Mouse (Mus musculus): ENCODE data around the gene Ugt1a1. TPM values are rescaled to one million over a fixed set of nuclear protein-coding genes. Genes with fewer than 3 reads are reported as not detected.

Ugt1a1 gene
- total RNA-seq, 2 experiments from 2014 or later = 0.13 TPM; not detected in 1

DNA sequence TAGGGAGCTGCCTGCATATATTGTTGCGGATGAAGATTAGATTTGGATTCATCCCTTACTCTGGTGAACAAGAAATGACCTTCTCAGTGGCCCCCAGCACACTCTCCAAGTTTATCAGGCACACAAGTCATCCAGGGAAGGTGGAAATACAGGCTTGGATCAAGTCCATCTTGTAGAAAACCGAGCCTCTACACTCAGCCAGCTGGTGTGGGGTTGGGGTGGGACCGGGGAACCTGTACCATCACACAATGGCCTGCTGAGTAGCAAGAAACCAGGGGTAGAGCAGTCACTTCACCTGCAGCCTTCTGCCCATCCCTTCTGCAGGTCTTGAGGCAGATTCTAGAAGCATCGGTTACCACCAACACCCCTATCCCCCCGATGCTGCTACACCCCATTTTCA, 22.9 kb downstream of the Ugt1a1 start:
- no peak for DNase-seq

DNA sequence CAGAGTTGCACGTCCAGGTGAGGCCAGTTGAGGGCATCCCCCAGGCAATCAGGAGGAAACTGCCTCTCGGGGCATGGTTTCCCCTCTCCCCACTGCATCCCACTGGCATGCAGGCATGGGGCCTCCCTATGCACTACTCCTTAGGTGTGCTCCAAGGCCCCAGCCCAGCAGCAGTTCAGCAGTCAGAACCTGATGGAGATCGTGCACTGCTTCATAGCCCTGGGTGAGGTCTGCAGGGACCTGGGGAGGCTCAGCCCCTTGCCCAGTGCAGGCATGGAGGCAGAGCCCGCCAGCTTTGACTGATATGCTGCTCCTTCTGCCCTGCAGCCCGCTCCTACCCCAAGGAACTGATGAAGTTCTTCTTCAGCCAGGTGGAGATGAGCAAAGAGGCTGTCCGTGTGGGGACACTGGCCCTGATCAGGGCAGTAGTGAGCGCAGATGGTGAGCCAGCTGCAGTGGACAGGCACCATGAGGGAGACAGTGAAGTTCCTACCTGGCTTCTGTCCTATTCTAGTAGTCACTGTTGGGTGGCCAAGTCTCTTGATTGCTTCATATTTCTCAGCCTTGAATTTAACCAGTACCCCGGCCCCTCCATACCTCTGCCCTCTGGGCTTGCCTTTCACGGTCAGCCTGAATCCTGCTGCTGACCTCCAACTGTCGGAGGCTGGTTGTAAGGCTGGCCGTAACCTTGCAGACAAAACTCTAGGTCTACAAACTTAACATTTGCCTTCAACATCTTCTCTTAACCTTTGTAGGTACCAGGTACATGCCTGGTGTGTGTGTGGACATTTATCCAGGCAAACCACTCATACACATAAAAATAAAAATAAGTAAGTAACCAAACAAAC, 23.5 kb downstream of the Ugt1a1 start:
- DNase-seq = no peak

DNA sequence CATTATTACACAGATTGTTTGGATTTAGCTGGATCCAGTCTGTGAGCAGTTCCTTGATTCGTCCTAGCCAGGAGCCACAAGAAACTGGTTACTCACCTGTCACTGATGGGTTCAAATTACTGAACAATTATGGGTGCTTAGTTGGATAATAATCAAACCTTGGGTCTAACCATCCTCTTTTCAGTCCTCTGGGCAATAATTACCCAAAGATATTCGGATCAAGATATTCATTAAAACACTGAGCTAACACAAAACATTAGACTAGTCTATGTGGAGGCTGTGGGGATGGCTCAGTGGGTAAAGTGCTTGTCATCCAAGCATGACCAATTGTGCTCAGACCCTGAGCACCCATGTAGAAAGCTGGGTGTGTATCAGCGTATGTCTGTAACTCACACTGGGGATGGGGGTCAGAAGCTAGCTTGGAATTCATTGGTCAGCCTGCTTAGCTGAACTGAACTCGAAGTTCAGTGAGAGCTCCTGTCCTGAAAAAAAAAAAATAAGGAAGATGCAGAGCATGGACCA, 24.2 kb downstream of the Ugt1a1 start:
- no peak for DNase-seq

DNA sequence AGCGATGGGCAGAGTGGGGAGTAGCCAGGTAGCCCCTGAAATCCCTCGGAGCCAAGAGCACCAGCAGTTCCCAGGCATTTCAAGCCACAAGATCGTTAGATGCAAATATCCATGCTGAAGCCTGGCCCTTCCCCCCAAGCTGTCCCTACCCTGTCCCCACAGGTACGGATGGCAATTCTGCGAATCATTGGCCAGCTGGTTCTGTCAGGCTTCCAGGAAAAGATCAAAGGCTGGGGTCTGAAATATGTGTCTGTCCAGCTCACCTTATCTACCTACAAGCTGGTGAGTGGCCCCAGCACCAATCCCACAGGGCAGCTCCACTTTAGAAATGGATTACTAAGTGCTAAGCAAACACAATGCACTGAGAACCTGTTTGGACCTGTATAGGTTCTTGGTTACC, 25.6 kb downstream of the Ugt1a1 start:
- no peak for DNase-seq

DNA sequence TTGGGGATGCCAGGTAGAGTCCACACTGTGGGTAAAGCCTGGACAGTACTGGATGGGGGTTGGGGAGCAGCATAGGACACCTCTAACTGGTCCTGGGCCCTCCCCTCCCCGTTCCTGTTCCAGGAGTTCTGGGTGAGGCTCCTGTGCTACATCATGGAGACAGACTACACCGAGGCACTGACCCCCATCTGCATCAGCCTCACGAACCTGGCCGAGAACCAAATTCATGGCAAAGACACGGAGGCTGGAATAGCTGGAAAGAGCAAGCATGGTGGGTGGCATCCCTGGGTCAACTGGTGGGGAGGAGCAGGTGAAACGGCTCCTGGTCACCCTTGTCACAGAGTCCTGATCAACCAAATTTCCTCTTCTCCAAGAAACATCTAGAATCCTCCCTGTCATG, 27.0 kb downstream of the Ugt1a1 start:
- no peak for DNase-seq

DNA sequence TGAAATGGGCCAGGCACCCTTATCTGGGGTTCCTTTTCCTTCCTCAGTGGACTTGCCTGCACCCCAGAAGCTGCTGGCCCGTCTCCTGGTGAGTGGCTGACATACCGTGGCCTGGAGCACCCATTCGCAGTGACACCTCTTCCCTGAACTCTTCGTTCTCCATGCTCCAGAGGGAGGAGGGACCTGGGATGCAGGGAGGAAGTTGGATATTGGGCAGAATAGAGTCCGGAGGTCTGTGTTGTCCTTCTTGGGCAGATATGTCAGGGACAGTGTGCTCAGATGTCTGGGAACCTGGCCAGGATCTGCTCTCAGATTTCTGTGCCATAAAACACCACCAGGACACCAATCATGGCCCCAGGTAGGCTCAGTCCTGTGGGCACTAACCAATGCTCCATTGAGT, 28.3 kb downstream of the Ugt1a1 start:
- DNase-seq = no peak

DNA sequence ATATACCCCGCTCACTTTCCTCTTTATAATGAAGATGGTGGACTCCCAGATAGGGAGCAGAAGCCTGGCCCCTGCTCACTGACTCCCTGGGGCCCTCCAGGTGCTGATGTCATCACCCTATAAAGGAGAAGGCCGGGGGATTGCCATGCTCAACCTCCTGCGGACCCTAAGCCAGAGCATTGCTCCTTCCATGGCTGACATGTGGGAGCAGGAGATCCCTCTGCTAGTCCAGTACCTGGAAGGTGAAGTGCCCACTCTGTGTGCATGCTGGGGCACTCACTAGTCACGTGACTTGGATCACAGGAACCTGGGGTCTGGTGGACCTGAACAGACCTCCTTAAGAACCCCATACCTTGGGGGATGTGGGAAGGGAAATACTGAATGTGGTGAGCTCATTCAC, 28.8 kb downstream of the Ugt1a1 start:
- DNase-seq = no peak

DNA sequence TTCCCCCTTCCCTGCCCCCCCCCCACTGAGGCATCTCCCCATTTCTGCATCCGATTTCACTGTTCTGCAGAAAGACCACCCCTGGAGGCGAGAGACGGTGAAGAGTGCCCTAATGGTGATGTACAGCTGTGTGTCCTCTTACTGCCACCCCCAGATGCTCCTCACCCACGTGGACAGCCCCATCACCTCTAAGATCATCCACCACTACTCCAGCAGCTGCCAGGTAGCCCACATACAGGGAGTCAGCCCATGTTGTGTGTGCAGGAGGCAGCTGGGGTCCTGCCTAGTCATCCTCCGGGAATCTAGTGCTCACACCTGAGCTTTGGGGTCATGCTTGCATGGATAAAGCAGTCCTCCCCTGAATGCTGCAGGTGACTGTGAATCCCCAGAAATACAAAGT, 32.1 kb downstream of the Ugt1a1 start:
- DNase-seq = no peak

DNA sequence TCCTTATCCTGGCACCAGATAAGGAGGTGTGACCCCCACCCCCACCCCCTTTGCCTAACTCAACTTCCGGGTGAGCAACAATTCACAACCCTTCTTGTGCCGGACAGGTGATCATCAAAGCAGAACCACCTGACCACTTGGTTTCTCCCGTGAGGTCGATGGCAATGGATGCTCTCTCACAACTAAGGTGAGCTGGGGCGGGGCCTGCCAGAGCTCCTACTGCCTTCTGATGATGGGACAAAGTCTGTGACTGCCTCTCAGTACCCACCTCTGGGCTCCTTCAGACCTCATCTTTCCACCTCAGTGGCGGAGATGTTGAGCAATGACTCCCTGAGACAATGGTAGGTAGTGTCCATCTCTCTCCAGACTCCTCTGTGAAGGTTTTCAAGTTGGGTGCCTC, 34.1 kb downstream of the Ugt1a1 start:
- no peak for DNase-seq

DNA sequence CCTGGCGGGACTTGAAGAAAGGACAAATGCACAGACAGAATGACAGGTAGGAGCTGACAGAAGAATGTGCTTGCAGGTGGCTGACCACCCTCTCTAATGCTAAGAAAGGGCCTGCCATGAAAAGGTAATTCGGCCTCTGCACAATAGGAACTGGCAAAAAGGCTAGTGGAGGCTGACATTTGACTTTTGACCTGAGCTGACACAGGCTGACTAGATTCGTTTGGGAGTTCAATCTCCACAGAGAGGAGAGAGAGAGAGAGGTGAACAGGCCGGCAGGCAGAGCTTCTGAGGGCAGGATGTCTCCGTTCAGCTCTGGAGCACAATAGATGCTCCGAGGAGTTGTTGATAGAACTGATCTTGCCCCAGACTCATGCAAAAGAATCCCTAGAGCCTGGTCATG, 34.6 kb downstream of the Ugt1a1 start:
- DNase-seq = no peak

DNA sequence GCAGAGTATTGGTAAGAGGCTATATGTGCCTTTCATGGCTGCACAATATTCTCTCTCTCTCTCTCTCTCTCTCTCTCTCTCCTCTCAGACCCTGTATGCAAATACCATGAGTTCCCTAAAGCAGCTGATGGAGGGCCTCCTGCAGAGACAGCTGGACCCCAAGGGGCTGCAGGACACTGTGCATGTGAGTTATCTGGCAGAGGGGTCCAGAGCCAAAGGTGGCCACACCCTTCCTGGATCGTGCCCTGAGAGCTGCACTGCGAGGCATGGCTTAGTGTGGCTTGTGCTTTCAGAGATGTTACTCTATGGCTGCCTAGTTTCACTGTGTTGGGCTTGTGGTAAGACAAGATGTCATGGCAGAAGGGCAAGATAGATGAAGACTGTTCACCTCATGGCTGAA, 35.9 kb downstream of the Ugt1a1 start:
- no peak for DNase-seq

DNA sequence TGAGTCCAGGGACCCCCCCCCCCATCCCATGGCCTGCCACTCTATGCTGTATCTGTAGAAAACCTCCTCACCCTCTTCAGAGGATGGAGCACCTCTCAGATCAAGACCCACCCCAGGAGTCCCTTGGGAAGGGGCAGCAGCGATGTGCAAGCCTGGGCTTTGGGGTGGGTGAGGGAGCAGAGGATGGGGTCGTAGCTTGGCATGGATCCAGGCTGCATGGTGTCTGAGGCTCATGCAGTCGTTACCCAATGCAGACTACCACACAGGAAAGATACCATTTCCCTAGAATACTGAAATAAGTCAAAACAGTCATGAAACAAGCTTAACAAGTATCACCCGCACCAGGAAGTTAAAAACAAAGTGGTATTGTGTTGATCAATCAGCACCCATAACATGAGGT, 36.9 kb downstream of the Ugt1a1 start:
- DNase-seq = no peak

DNA sequence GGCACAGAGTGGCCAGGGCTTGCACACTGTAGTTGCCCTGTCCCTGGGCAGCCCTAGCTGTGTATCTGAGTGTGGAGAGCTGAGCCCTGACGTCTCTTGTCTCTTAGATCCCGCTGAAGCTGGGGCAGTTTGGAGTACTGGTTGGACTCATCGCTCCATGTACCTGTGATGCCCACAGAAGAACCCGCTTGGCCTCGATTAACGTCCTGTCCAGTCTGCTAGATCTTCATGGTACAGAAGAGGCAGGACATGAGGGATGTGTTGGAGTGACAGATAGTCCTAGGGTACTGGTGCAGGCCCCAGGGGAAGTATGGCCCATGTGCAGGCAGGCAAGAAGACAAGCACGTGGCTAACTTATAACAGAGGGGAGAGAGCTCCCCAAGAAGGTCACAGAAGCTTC, 37.8 kb downstream of the Ugt1a1 start:
- DNase-seq = no peak

DNA sequence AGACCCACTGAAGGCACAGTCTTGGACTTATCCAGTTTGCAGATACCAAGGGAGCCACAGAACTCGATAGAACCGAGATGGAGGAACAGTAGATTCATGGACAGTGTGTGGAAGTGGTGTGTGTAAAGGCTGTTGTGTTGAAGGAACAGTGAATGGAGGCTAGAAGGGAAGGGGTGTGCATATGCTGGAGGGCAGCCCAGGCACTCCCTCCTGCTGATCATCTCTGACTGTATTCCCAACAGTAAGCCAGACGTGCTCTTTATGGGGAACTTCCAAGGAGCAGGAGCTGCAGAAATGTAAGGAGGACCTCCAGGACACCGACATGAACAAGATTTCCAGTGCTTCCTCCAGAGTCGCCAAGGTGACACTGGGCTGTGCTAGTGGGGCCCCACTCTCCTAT, 38.3 kb downstream of the Ugt1a1 start:
- no peak for DNase-seq

DNA sequence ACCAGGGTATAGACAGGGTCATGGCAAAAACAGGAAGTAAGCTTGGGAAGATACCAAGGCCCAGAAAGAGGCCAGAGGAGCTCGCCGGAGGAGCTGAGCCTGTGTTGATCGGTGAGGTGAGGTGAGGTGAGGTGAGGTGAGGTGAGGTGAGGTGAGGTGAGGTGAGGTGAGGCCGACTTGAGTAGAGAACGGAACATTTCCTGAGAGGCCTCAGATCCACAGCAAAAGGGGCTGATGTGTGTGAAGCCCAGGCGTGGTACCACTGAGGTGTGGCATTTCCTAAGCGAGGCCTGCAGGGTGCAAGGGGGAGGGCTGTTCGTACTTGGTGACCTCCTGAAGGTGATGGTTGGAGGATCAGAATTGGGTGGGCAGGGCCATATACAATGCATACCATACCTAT, 41.3 kb downstream of the Ugt1a1 start:
- no peak for DNase-seq

DNA sequence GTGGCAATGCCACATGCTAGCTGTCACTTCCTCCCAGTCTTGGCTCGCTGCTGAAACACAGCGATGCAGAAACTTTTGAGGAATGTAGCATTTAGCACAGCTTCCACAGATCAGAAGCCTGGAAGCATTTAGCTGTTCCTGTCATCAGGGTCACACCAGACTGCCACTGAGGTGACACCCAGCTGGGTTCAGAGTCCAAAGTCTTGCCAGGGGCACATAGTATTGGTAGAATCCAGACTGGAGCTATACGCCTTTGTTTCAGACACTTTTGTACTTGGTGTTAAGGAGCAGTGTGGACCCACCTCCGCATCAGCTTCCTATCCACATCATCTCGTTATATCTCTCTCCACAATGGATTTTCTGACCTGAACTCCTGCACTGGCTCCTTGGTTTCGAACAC, 41.8 kb downstream of the Ugt1a1 start:
- DNase-seq = no peak

DNA sequence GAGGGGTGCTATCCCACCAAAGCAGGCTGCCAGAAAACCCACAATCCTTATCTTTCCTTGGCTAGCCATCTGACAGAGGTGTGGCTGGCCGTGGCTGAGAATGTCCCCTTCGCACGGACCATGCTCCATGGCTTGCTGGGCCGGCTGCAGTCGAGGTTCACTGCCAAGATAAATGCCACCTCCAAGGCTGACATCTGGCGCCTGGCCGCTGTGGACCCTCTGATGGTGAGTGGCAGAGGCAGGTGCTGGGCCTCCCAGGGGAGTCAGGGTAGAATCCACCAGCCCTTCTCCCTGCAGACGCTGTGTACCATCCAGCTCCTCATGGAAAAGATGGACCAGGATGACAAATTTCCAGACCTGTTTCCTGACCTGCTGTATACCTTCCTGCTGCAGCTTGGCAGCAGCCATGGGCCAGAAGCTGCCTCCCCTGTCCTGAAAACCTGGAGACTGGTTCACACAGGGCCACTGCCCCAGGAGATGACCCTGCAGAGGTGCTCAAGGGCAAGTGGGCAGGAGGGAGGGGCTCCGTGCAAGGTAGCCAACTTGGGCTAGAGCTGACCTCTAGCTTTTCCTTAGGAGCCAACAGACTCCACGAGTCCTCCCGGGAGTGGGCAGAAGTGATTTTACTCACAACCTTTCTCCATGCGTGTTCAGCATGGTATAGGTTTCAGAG, 43.2 kb downstream of the Ugt1a1 start:
- no peak for DNase-seq

DNA sequence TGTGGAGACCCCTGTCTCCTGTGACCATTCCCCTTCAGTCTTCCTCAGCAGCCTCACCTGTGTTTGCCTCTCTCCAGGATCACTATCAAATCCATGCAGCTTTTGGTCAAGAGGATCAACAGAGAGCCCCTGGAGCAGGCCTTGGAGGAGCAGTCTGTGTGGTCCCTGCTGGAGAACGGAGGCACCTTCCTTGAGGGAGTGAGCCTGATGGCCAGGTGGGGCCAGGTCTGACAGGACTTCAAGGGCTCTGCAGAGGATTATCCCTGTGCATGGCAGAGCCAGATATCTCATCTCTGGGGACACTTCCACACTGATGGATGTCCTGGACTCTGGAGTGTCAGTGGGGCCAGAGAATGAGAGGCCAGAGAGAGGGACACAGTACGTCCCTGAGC, 43.7 kb downstream of the Ugt1a1 start:
- DNase-seq = no peak

DNA sequence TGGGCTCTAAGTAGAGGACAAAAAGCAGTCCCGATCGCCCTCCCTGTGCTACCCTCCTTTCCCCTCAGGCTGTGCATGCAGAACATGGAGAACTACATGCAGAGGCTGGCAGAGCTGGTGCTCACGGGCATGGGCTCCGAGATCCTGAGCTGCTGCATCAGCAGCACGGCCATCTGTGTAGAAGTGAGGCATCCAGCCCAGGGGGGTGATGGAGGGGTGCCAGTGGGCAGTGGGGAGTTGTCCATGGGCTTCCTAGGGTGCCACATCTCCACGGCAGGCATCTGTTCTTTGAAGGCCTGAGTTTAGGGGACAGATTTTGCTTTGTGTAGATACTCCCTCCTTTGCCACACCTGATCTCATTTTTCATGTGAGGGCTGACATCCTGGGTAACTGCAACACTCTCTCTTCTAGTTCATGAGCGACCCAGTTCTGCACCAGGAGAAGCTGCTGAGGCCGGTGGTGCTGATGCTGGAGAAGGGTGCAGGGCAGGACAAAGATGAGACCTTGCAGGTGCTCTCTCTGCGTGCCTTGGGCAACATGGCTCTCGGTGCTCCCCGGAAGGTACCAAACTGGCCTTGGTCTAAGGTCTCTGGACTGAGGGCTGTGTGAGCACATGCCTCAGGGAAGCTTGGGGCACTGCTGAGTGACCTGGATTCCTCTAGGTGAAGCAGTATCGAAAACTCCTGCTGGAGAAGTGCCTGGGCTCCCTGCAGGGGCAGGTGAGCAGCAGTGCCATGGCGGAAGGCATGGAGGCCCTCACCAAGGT, 44.4 kb downstream of the Ugt1a1 start:
- no peak for DNase-seq

DNA sequence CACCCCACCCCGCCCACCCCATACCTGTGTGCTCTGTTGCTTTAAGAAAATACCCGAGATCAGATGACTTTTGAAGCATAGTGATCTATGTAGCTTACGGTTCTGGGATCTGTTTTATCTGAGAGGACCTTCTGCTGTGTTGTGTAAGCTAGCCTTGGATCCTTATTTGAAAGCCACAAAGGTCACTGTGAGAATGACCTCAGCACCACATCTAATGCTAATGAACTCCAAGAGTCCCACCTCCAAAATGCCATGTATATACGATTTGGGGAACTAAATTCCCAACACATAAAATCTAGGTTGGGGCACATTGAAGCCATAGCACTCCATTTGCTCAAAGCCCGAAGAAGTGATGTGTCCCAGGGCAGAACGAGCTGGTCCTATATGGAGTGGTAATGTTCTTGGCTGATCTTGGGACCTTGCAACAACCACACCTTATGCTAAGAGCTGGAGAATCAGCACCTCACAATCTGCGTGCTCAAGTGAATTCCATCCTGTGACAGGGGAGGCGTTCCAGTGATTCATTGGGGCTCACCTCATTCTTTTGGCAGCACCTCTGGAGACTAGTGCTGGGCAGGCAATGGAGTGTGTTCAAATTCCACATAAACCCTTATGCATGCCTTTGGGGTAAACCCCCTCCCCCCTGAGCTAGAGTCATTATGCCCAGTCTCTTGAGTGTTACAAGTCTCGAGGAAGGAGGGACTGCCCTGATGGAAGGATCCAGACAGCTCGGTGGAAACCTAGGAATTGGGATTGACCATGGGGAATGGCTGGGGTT, 45.3 kb downstream of the Ugt1a1 start:
- DNase-seq = no peak

DNA sequence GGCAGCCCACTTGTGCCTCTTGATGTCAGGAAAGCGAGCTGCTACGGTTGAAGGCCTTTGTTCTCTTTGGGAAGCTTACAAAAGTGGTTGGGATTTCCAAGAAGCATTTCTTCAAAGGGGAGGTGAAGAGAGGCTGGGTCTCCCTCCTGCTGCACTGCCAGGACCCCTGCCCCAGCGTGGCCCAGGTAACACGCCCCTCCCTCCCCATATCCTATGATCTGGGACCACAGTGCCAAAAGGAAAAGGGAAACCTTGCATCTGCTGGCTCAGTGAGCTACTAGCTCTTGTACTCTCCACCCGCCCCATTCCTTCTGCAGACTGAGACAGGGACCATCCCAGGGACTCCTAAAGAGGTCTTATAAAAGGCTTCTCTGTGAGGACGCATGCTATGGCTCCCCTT, 45.9 kb downstream of the Ugt1a1 start:
- no peak for DNase-seq

DNA sequence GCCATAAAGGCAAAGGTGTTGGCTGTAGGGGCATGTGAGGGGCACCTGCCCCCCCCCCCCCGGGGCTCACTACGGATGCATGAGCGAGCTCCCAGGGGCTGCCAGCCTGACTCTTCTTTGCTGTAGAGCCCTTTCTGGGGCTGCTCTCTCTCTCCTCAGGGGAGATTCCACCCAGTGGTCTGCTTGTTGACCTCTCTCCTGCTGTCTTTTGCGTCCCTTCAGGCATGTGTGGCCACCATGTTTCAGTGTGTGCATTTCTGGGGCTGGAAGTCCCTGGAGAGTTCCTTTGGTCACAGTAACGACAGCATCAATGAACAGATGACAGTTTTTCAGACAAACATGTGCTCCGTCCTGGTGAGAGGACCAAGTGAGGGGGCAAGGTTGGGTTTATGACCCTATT, 46.6 kb downstream of the Ugt1a1 start:
- DNase-seq = no peak

Data from gastrocnemius, postnatal 25 days (tissue).